Mouse (Mus musculus) CH12.LX (cell line): Measurements from ENCODE around the gene Mlip. TPM values are rescaled to one million over a fixed set of nuclear protein-coding genes. Genes with fewer than 3 reads are reported as not detected.

ENCODE experiments used
- DNase-seq: peaks from one replicate; pipeline ENCODE4 v3.0.0-alpha.2; 2013; ENCODE audit errors: extremely low read depth
- H3K27ac ChIP-seq: 2 replicates; pipeline ENCODE4 v1.5.1; 2012; ENCODE audit warnings: low read depth, mild to moderate bottlenecking, control low read depth, moderate library complexity; ENCODE audit not compliant: insufficient read depth
- H3K27me3 ChIP-seq: replicated peaks from 2 replicates; pipeline ENCODE3; 2012; ENCODE audit warnings: inconsistent platforms
- H3K36me3 ChIP-seq, 2 experiments: replicated peaks in 1 of 2; 2 replicates each; pipeline versions ENCODE3 to v1.6.1; 2012; ENCODE audit warnings: inconsistent platforms in 1 of 2, low read length in 1 of 2, mild to moderate bottlenecking in 1 of 2, mixed read lengths in 1 of 2, moderate library complexity in 1 of 2; ENCODE audit not compliant: control insufficient read depth in 1 of 2, insufficient read depth in 1 of 2
- H3K4me1 ChIP-seq, 2 experiments: 2 replicates each; pipeline ENCODE4 v1.6.1; 2012; ENCODE audit warnings: inconsistent platforms in 1 of 2, moderate library complexity in 1 of 2; ENCODE audit not compliant: insufficient read depth in 2 of 2, control insufficient read depth in 1 of 2
- H3K4me2 ChIP-seq: 2 replicates; pipeline ENCODE4 v1.6.1; 2012; ENCODE audit warnings: low read depth, mild to moderate bottlenecking, control low read depth; ENCODE audit not compliant: poor library complexity, insufficient read depth, severe bottlenecking
- H3K4me3 ChIP-seq, 3 experiments: fragments of 150-350 bp in 1 of 3; sonication (generic) in 1 of 3; replicated peaks in 1 of 3; 2 replicates each; pipeline versions ENCODE3 to v1.5.1; 2011 to 2012; ENCODE audit warnings: low read depth in 2 of 3, low read length in 2 of 3, mild to moderate bottlenecking in 2 of 3, moderate library complexity in 2 of 3, control low read depth in 1 of 3, improper control_type of control experiment in 1 of 3, inconsistent platforms in 1 of 3, mixed read lengths in 1 of 3; ENCODE audit not compliant: poor library complexity in 1 of 3
- H3K79me2 ChIP-seq: replicated peaks from 2 replicates; pipeline ENCODE4 v1.6.1; 2012; ENCODE audit warnings: mild to moderate bottlenecking, moderate library complexity; ENCODE audit not compliant: control insufficient read depth, poor library complexity, insufficient read depth, severe bottlenecking; ENCODE audit errors: extremely low read depth
- H3K9ac ChIP-seq: 2 replicates; pipeline ENCODE4 v1.6.1; 2012; ENCODE audit warnings: low read depth, mild to moderate bottlenecking, control low read depth, moderate library complexity; ENCODE audit not compliant: insufficient read depth
- H3K9me3 ChIP-seq: replicated peaks from 2 replicates; pipeline ENCODE3; 2012; ENCODE audit warnings: low read length, inconsistent platforms, mixed read lengths
- CHD1 ChIP-seq: IDR thresholded peaks from 2 replicates; pipeline ENCODE4 v1.6.1; 2012; ENCODE audit warnings: low read depth, low read length, improper control_type of control experiment, inconsistent platforms
- CHD2 ChIP-seq: IDR thresholded peaks from 2 replicates; pipeline ENCODE4 v1.6.1; 2011; ENCODE audit warnings: low read length, improper control_type of control experiment
- ELF1 ChIP-seq: IDR thresholded peaks from 2 replicates; pipeline ENCODE4 v1.6.1; 2014; ENCODE audit warnings: low read depth, mild to moderate bottlenecking, inconsistent platforms, low read length, improper control_type of control experiment
- ETS1 ChIP-seq: conservative IDR thresholded peaks from 2 replicates; pipeline ENCODE4 v1.6.1; 2012; ENCODE audit warnings: low read depth, mild to moderate bottlenecking, inconsistent platforms, low read length, improper control_type of control experiment, moderate library complexity
- HCFC1 ChIP-seq: IDR thresholded peaks from 2 replicates; pipeline ENCODE4 v1.6.1; 2012; ENCODE audit warnings: low read depth, mild to moderate bottlenecking, inconsistent platforms, low read length, improper control_type of control experiment
- IRF4 ChIP-seq: IDR thresholded peaks from 2 replicates; pipeline ENCODE4 v1.6.1; 2014; ENCODE audit warnings: low read depth, mild to moderate bottlenecking, inconsistent platforms, low read length, improper control_type of control experiment
- JUN ChIP-seq: IDR thresholded peaks from 2 replicates; pipeline ENCODE4 v1.6.1; 2011; ENCODE audit warnings: low read depth, mild to moderate bottlenecking, low read length, improper control_type of control experiment, moderate library complexity; ENCODE audit not compliant: insufficient read depth
- JUND ChIP-seq: conservative IDR thresholded peaks from 2 replicates; pipeline ENCODE4 v1.6.1; 2011; ENCODE audit warnings: low read depth, low read length, improper control_type of control experiment
- KAT2A ChIP-seq: IDR thresholded peaks from 2 replicates; pipeline ENCODE4 v1.6.1; 2012; ENCODE audit warnings: low read length, improper control_type of control experiment, inconsistent platforms; ENCODE audit not compliant: insufficient replicate concordance
- MAX ChIP-seq: IDR thresholded peaks from 2 replicates; pipeline ENCODE4 v1.6.1; 2011; ENCODE audit warnings: low read length, improper control_type of control experiment
- MEF2A ChIP-seq: IDR thresholded peaks from 2 replicates; pipeline ENCODE4 v1.6.1; 2014; ENCODE audit warnings: low read depth, mild to moderate bottlenecking, inconsistent platforms, low read length, improper control_type of control experiment, borderline replicate concordance
- NELFE ChIP-seq: IDR thresholded peaks from 2 replicates; pipeline ENCODE4 v1.6.1; 2011; ENCODE audit warnings: low read depth, low read length, improper control_type of control experiment
- NRF1 ChIP-seq: IDR thresholded peaks from 2 replicates; pipeline ENCODE4 v1.6.1; 2014; ENCODE audit warnings: low read depth, mild to moderate bottlenecking, inconsistent platforms, low read length, improper control_type of control experiment, moderate library complexity
- POLR2A ChIP-seq: IDR thresholded peaks from 2 replicates; pipeline ENCODE4 v1.6.1; 2011; ENCODE audit warnings: low read depth, mild to moderate bottlenecking, improper control_type of control experiment, low read length
- POLR2AphosphoS2 ChIP-seq: IDR thresholded peaks from 2 replicates; pipeline ENCODE4 v1.6.1; 2011; ENCODE audit warnings: low read depth, low read length, improper control_type of control experiment
- SIN3A ChIP-seq: IDR thresholded peaks from 2 replicates; pipeline ENCODE4 v1.6.1; 2012; ENCODE audit warnings: low read length, improper control_type of control experiment, inconsistent platforms
- SMC3 ChIP-seq: IDR thresholded peaks from 2 replicates; pipeline ENCODE4 v1.6.1; 2011; ENCODE audit warnings: low read depth, low read length, improper control_type of control experiment
- TBP ChIP-seq: conservative IDR thresholded peaks from 2 replicates; pipeline ENCODE4 v1.6.1; 2011; ENCODE audit warnings: low read depth, low read length, improper control_type of control experiment
- TCF12 ChIP-seq: IDR thresholded peaks from 2 replicates; pipeline ENCODE4 v1.6.1; 2014; ENCODE audit warnings: low read depth, mild to moderate bottlenecking, inconsistent platforms, low read length, improper control_type of control experiment
- UBTF ChIP-seq: IDR thresholded peaks from 2 replicates; pipeline ENCODE4 v1.6.1; 2012; ENCODE audit warnings: low read depth, mild to moderate bottlenecking, inconsistent platforms, low read length, improper control_type of control experiment, moderate library complexity
- USF1 ChIP-seq: IDR thresholded peaks from 2 replicates; pipeline ENCODE4 v1.6.1; 2014; ENCODE audit warnings: low read depth, mild to moderate bottlenecking, inconsistent platforms, low read length, improper control_type of control experiment
- USF2 ChIP-seq: conservative IDR thresholded peaks from 2 replicates; pipeline ENCODE4 v1.6.1; 2011; ENCODE audit warnings: low read depth, low read length, improper control_type of control experiment
- ZC3H11A ChIP-seq: IDR thresholded peaks from 2 replicates; pipeline ENCODE4 v1.6.1; 2012; ENCODE audit warnings: low read depth, mild to moderate bottlenecking, inconsistent platforms, low read length, improper control_type of control experiment
- ZKSCAN1 ChIP-seq: IDR thresholded peaks from 2 replicates; pipeline ENCODE4 v1.6.1; 2012; ENCODE audit warnings: low read depth, inconsistent platforms, low read length, improper control_type of control experiment, borderline replicate concordance
- ZMIZ1 ChIP-seq: IDR thresholded peaks from 2 replicates; pipeline ENCODE4 v1.6.1; 2012; ENCODE audit warnings: low read depth, mild to moderate bottlenecking, inconsistent platforms, low read length, improper control_type of control experiment
- dilution Hi-C: fragments of 300-500 bp; cut with MboI; formaldehyde crosslinking; loops from 2 replicates; pipeline ENCODE4 v1.14.3; 2020; ENCODE audit warnings: low sequenced_read_pairs; ENCODE audit not compliant: extremely low pct_unique_long_range_greater_than_20kb, extremely low pct_ligation_motif_present
- in situ Hi-C: fragments of 300-500 bp; cut with MboI; formaldehyde crosslinking; loops from 3 replicates; pipeline ENCODE4 v1.14.3; 2019; ENCODE audit warnings: low sequenced_read_pairs, low pct_ligation_motif_present, low pct_unique_long_range_greater_than_20kb, mixed read lengths
- polyA plus RNA-seq: library from polyadenylated mRNA; unstranded; fragments of >175 nt; gene quantifications from 2 replicates; pipeline ENCODE4 v1.2.1, GENCODE M21; 2012; ENCODE audit warnings: low read depth; ENCODE audit not compliant: insufficient read length
- total RNA-seq, 2 experiments: library from RNA; depleted of rRNA; stranded (reverse); fragments of 300-350 nt in 1 of 2; fragments of >200 nt in 1 of 2; gene quantifications; 2 replicates each; pipeline ENCODE4 v1.2.3; 2012 to 2014

Mlip gene
- total and polyA plus RNA-seq, 3 experiments: not detected

DNA sequence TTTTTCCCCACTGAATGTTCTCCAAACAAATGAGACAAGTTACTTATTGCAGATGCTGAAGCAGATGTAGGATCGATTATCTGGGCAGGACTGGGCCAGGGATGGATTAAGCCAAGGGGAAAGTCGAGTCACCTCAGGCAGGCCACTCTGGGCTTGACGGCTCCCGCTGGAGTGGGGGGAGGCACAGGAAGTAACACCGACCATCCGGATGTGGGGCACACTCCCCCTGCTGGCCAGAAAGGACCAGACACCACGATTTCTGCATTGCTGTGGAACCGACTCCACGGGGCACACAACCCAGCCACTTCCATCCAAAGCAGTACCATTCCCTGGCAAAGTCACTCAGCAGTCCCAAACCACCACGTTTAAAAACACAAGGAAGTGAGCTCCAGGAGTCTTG, 24.3 kb upstream of the Mlip start (continued):
- TF ChIP-seq KAT2A (no peak), TBP (no peak), ZMIZ1 (no peak), USF2 (no peak), JUN (no peak), ZKSCAN1 (no peak), NRF1 (no peak), ZC3H11A (no peak), SIN3A (no peak)
- TF ChIP-seq, all 38 proteins: peak for 11

DNA sequence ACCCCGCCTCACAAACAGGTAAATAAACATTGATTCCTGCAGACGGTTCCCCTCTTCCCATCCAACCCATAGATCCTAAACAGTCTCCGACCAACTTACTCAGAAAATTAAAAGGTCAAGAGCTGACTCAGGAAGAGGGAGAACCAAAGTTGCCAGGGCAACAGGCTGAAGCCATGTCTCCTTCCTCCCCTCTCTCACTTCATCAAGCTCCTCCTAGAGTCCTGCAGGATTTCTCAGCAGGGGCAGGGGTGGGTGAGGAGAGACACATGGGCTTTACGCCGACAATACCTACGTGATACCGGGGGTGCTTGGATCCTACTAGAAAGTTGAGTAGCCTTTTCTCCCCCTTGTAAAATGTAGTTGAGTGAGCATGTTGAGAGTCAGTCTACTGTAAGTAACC, 23.8 kb upstream of the Mlip start:
- no peak for DNase-seq
- H3K9ac ChIP-seq: no peak overlapping the region; the same call in 1 of the 2 replicates
- H3K36me3 ChIP-seq: no peaks in the 10 kb centered on the region
- no peaks in the 10 kb centered on the region for H3K27me3 ChIP-seq
- no peak overlapping the region for H3K27ac ChIP-seq
- dilution Hi-C loops (no loop called here), in situ Hi-C loops (loop anchor here (25.0 kb wide), 2 partner anchors 389 to 989 kb away; no protein-coding TSS in a partner anchor)
- no peak overlapping the region for H3K4me3 ChIP-seq
- H3K4me2 ChIP-seq: 0 out of 2 replicates have a peak overlapping the region, but pooled peaks have one; percentile 1
- no peak for TF ChIP-seq ETS1
- TF ChIP-seq CHD1: no peak
- no peak for TF ChIP-seq UBTF
- TF ChIP-seq ZMIZ1: no peak
- TF ChIP-seq SMC3: no peak
- no peak for TF ChIP-seq KAT2A
- TF ChIP-seq ZC3H11A: no peak
- TF ChIP-seq JUND: no peak
- TF ChIP-seq HCFC1: no peak
- TF ChIP-seq TBP: no peak
- TF ChIP-seq JUN: no peak
- TF ChIP-seq NELFE: no peak
- TF ChIP-seq NRF1: no peak
- no peak for TF ChIP-seq POLR2A
- H3K4me1 ChIP-seq: peaks cover 2 to 6% of the 10 kb centered on the region in 2 experiments; a peak in 2 of 4 replicates
- H3K9me3 ChIP-seq: no peaks in the 10 kb centered on the region
- H3K79me2 ChIP-seq: no peaks in the 10 kb centered on the region

DNA sequence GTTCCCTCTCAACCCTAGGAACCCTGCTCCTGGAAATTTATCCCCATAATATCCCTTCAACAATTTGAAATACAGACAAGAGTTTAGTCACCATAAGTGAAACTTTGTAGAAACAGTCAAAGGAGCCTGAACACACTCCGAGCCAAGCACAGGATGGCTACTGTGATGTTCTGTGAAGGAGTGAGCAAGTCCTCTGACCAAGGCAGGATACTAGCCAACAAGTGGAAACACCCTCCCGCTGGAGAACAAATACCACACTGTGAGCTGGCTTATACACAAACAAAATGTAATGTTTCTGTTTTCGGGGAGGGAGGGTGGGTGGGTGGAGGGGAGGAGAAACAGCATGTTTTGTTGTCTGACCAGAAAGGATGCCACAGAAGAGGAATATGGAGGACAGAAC, 17.9 kb upstream of the Mlip start:
- Histone ChIP-seq H3K36me3 (no peaks in the 10 kb centered on the region), H3K9me3 (no peaks in the 10 kb centered on the region)
- no peak for DNase-seq
- TF ChIP-seq CHD2: no peak
- no peak for TF ChIP-seq JUN
- TF ChIP-seq UBTF: no peak
- no peak for TF ChIP-seq JUND
- TF ChIP-seq TBP: no peak
- no peak for TF ChIP-seq ZMIZ1
- no peak for TF ChIP-seq CHD1
- no peak for TF ChIP-seq IRF4
- TF ChIP-seq KAT2A: no peak
- no peak for TF ChIP-seq MEF2A
- no peak for TF ChIP-seq ELF1
- TF ChIP-seq SIN3A: no peak
- TF ChIP-seq USF1: no peak
- no peak for TF ChIP-seq TCF12
- no peak for TF ChIP-seq ZKSCAN1
- no peak for TF ChIP-seq MAX
- no peak for TF ChIP-seq POLR2AphosphoS2
- no peak for TF ChIP-seq ETS1
- TF ChIP-seq, all 38 proteins: peak for 0
- Histone ChIP-seq H3K9ac (no peak overlapping the region), H3K4me2 (no peak overlapping the region), H3K4me3 (no peak overlapping the region), H3K4me1 (peaks cover 0 to 6% of the 10 kb centered on the region in 2 experiments; a peak in 1 of 4 replicates), H3K27me3 (no peaks in the 10 kb centered on the region), H3K27ac (no peak overlapping the region), H3K79me2 (no peaks in the 10 kb centered on the region)
- in situ Hi-C loops: loop anchor here (25.0 kb wide), 1 partner anchor 658 kb away; no protein-coding TSS in a partner anchor
- dilution Hi-C loops: no loop called here
